Mouse (Mus musculus): Measurements from ENCODE around the gene Tpte. TPM values are rescaled to one million over a fixed set of nuclear protein-coding genes. Genes with fewer than 3 reads are reported as not detected.

Gene Tpte
- polyA plus RNA-seq, 1 experiment from 2014 or later: not detected

GRCm38 (mm10) chr8:22400593-22400992 is 117.4 kb downstream of the Tpte start:
- DNase-seq (ENCODE audit: low spot score) (no peak), ATAC-seq (ENCODE audit: insufficient number of reproducible peaks, low FRiP score, low TSS enrichment, low read depth) (no peak)
- no peak overlapping the region for H3K9ac ChIP-seq (ENCODE audit: low read length)
- H3K4me3 ChIP-seq (ENCODE audit: low read depth, low read length): no peak overlapping the region
- H3K4me1 ChIP-seq (ENCODE audit: control insufficient read depth, insufficient read depth, low read length): no peaks in the 10 kb centered on the region
- no peaks in the 10 kb centered on the region for H3K9me3 ChIP-seq (ENCODE audit: control insufficient read depth, low read length)
- no peaks in the 10 kb centered on the region for H3K27me3 ChIP-seq (ENCODE audit: control insufficient read depth, insufficient read depth, low read length)
- H3K4me2 ChIP-seq (ENCODE audit: low read depth, severe bottlenecking): no peak overlapping the region
- no peaks in the 10 kb centered on the region for H3K36me3 ChIP-seq (ENCODE audit: control insufficient read depth, insufficient read depth, low read length)
- 86% methylated on average over 4 of the region's 4 CpGs for WGBS
- no peak overlapping the region for H3K27ac ChIP-seq (replicated peaks; ENCODE audit: low read depth, low read length)

- 90% methylated on average over 2 of the region's 2 CpGs for WGBS
- H3K9me3 ChIP-seq (ENCODE audit: control insufficient read depth, low read length): no peaks in the 10 kb centered on the region
Observed at GRCm38 (mm10) chr8:22403235-22403634, 120.0 kb downstream of the Tpte start.

GRCm38 (mm10) chr8:22405733-22406132 is 122.5 kb downstream of the Tpte start:
- Histone ChIP-seq H3K4me2 (ENCODE audit: low read depth, severe bottlenecking) (no peak overlapping the region), H3K4me3 (ENCODE audit: low read depth, low read length) (no peak overlapping the region), H3K9me3 (ENCODE audit: control insufficient read depth, low read length) (no peaks in the 10 kb centered on the region), H3K27ac (replicated peaks; ENCODE audit: low read depth, low read length) (no peak overlapping the region), H3K9ac (ENCODE audit: low read length) (no peak overlapping the region), H3K27me3 (ENCODE audit: control insufficient read depth, insufficient read depth, low read length) (no peaks in the 10 kb centered on the region), H3K36me3 (ENCODE audit: control insufficient read depth, insufficient read depth, low read length) (no peaks in the 10 kb centered on the region), H3K4me1 (ENCODE audit: control insufficient read depth, insufficient read depth, low read length) (no peaks in the 10 kb centered on the region)
- WGBS: 80% methylated on average over 6 of the region's 6 CpGs
- DNase-seq (ENCODE audit: low spot score): no peak
- ATAC-seq (ENCODE audit: insufficient number of reproducible peaks, low FRiP score, low TSS enrichment, low read depth): no peak

More at GRCm38 (mm10) chr8:22403235-22403634, 120.0 kb downstream of the Tpte start:
- DNase-seq (ENCODE audit: low spot score): no peak
- Histone ChIP-seq H3K27me3 (ENCODE audit: control insufficient read depth, insufficient read depth, low read length) (no peaks in the 10 kb centered on the region), H3K27ac (replicated peaks; ENCODE audit: low read depth, low read length) (no peak overlapping the region), H3K4me3 (ENCODE audit: low read depth, low read length) (no peak overlapping the region), H3K4me1 (ENCODE audit: control insufficient read depth, insufficient read depth, low read length) (no peaks in the 10 kb centered on the region), H3K9ac (ENCODE audit: low read length) (no peak overlapping the region), H3K4me2 (ENCODE audit: low read depth, severe bottlenecking) (no peak overlapping the region), H3K36me3 (ENCODE audit: control insufficient read depth, insufficient read depth, low read length) (no peaks in the 10 kb centered on the region)
- ATAC-seq (ENCODE audit: insufficient number of reproducible peaks, low FRiP score, low TSS enrichment, low read depth): no peak

- H3K9ac ChIP-seq (ENCODE audit: low read length): peak overlapping the region; percentile 83
- no peak overlapping the region for H3K27ac ChIP-seq (replicated peaks; ENCODE audit: low read depth, low read length)
- ATAC-seq (ENCODE audit: insufficient number of reproducible peaks, low FRiP score, low TSS enrichment, low read depth): no peak; the same call in 1 of the 2 replicates
- H3K4me3 ChIP-seq (ENCODE audit: low read depth, low read length): peak overlapping the region; percentile 73
- H3K9me3 ChIP-seq (ENCODE audit: control insufficient read depth, low read length): no peaks in the 10 kb centered on the region
- peak overlapping the region; percentile 66 for H3K4me2 ChIP-seq (ENCODE audit: low read depth, severe bottlenecking)
- peaks cover 4% of the 10 kb centered on the region; the same call in 1 of the 2 replicates for H3K4me1 ChIP-seq (ENCODE audit: control insufficient read depth, insufficient read depth, low read length)
- DNase-seq (ENCODE audit: low spot score): no peak
- 0 out of 2 replicates have a peak, but pooled peaks cover 1% of the 10 kb centered on the region for H3K36me3 ChIP-seq (ENCODE audit: control insufficient read depth, insufficient read depth, low read length)
- WGBS: 17% methylated on average over 16 of the region's 16 CpGs
- no peaks in the 10 kb centered on the region for H3K27me3 ChIP-seq (ENCODE audit: control insufficient read depth, insufficient read depth, low read length)
Observed at GRCm38 (mm10) chr8:22410688-22411281, 127.5 kb downstream of the Tpte start.

- under 1% methylated on average over 25 of the region's 25 CpGs for WGBS
- Histone ChIP-seq H3K9me3 (ENCODE audit: control insufficient read depth, low read length) (no peaks in the 10 kb centered on the region), H3K9ac (ENCODE audit: low read length) (peak within 1 kb of the TSS; percentile 83), H3K4me1 (ENCODE audit: control insufficient read depth, insufficient read depth, low read length) (peaks cover 4% of the 10 kb centered on the region; the same call in 1 of the 2 replicates), H3K27ac (replicated peaks; ENCODE audit: low read depth, low read length) (no peak within 1 kb of the TSS), H3K4me2 (ENCODE audit: low read depth, severe bottlenecking) (peak within 1 kb of the TSS; percentile 66), H3K4me3 (ENCODE audit: low read depth, low read length) (peak within 1 kb of the TSS; percentile 73), H3K27me3 (ENCODE audit: control insufficient read depth, insufficient read depth, low read length) (no peaks in the 10 kb centered on the region), H3K36me3 (ENCODE audit: control insufficient read depth, insufficient read depth, low read length) (peaks cover 4% of the 10 kb centered on the region; the same call in 1 of the 2 replicates)
- DNase-seq (ENCODE audit: low spot score): peak; percentile 90
- ATAC-seq (ENCODE audit: insufficient number of reproducible peaks, low FRiP score, low TSS enrichment, low read depth): peak; percentile 80
Observed at GRCm38 (mm10) chr8:22411282-22411702, 128.1 kb downstream of the Tpte start, which contains the start of gene Mrps31. TSS of gene Mrps31 (plus strand) at chr8:22411361.

DNA sequence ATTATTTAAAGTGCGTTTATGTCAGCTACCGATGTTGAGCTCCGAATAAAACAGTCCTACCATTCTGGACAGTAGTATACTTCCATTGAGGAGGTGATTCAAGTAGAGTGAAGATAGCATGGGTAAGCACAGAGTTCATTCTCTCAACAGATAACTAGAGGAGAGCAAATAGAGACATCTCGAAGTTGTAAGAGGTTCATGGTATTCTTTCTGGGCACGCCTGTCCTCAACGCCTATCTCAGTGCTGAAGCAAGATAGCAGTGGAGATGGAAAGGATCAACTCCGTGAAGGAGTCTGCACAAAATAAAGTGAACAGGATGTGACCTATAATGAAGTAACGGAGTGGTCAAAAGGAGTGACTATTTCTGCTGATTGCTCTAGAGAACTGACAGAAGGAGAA is 128.7 kb downstream of the Tpte start:
- no peak overlapping the region for H3K27ac ChIP-seq (replicated peaks; ENCODE audit: low read depth, low read length)
- peaks cover 4% of the 10 kb centered on the region; the same call in 1 of the 2 replicates for H3K4me1 ChIP-seq (ENCODE audit: control insufficient read depth, insufficient read depth, low read length)
- no peaks in the 10 kb centered on the region for H3K27me3 ChIP-seq (ENCODE audit: control insufficient read depth, insufficient read depth, low read length)
- DNase-seq (ENCODE audit: low spot score) (no peak), ATAC-seq (ENCODE audit: insufficient number of reproducible peaks, low FRiP score, low TSS enrichment, low read depth) (no peak)
- H3K9ac ChIP-seq (ENCODE audit: low read length): peak overlapping the region; percentile 83
- 23% methylated on average over 8 of the region's 8 CpGs for WGBS
- H3K4me3 ChIP-seq (ENCODE audit: low read depth, low read length): peak overlapping the region; percentile 73
- H3K9me3 ChIP-seq (ENCODE audit: control insufficient read depth, low read length): no peaks in the 10 kb centered on the region
- peaks cover 4% of the 10 kb centered on the region; the same call in 1 of the 2 replicates for H3K36me3 ChIP-seq (ENCODE audit: control insufficient read depth, insufficient read depth, low read length)
- H3K4me2 ChIP-seq (ENCODE audit: low read depth, severe bottlenecking): peak overlapping the region; percentile 66

Other genes starting within 250 kb of the Tpte start
- 0.78 and 0.93 TPM in 2 replicates for gene Atp7b, start 223.1 kb upstream of the Tpte start, polyA plus RNA-seq (2014; fragmentation: Nextera tagmentation; extraction: Ambion mirVana)
- gene Alg11, start 222.7 kb upstream of the Tpte start, polyA plus RNA-seq (2014; fragmentation: Nextera tagmentation; extraction: Ambion mirVana): 34.5 and 43.8 TPM in 2 replicates
- gene Nek5, start 158.4 kb upstream of the Tpte start, polyA plus RNA-seq (2014; fragmentation: Nextera tagmentation; extraction: Ambion mirVana): not detected in 2 replicates
- 7.9 and 8.1 TPM in 2 replicates for gene Nek3, start 117.0 kb upstream of the Tpte start, polyA plus RNA-seq (2014; fragmentation: Nextera tagmentation; extraction: Ambion mirVana)
- gene Ckap2, start 97.6 kb upstream of the Tpte start, polyA plus RNA-seq (2014; fragmentation: Nextera tagmentation; extraction: Ambion mirVana): 55.0 and 58.3 TPM in 2 replicates
- 41.4 and 45.4 TPM in 2 replicates for gene Vps36, start 90.6 kb upstream of the Tpte start, polyA plus RNA-seq (2014; fragmentation: Nextera tagmentation; extraction: Ambion mirVana)
- gene Thsd1, start 56.1 kb upstream of the Tpte start, polyA plus RNA-seq (2014; fragmentation: Nextera tagmentation; extraction: Ambion mirVana): 8.8 and 9.2 TPM in 2 replicates
- 14.6 and 16.7 TPM in 2 replicates for gene Slc25a15, start 115.2 kb downstream of the Tpte start, polyA plus RNA-seq (2014; fragmentation: Nextera tagmentation; extraction: Ambion mirVana)
- gene Mrps31, start 127.9 kb downstream of the Tpte start, polyA plus RNA-seq (2014; fragmentation: Nextera tagmentation; extraction: Ambion mirVana): 44.4 and 45.7 TPM in 2 replicates